Mouse (Mus musculus) heart, embryonic 13.5 days (tissue): ENCODE results near the gene Aacs. TPM values are rescaled to one million over a fixed set of nuclear protein-coding genes. Genes with fewer than 3 reads are reported as not detected.

Source experiments
- ATAC-seq: fragments of 200-750 bp; cut with Nextera tagmentation; 2 replicates; pipeline ENCODE4 v1.8.0; 2017; ENCODE audit warnings: moderate TSS enrichment; ENCODE audit not compliant: insufficient number of reproducible peaks, low FRiP score, low TSS enrichment; ENCODE audit errors: extremely low read depth
- H3K27ac ChIP-seq: fragments of 300-500 bp; sonication (generic); replicated peaks from 2 replicates; pipeline ENCODE4 v1.5.1; 2015; ENCODE audit warnings: moderate library complexity, mild to moderate bottlenecking, inconsistent platforms
- H3K27me3 ChIP-seq: fragments of 300-500 bp; sonication (generic); replicated peaks from 2 replicates; pipeline ENCODE4 v1.6.1; 2015; ENCODE audit warnings: mild to moderate bottlenecking, inconsistent platforms
- H3K36me3 ChIP-seq: fragments of 300-500 bp; sonication (generic); 2 replicates; pipeline ENCODE4 v1.6.1; 2015; ENCODE audit warnings: mild to moderate bottlenecking, inconsistent platforms
- H3K4me1 ChIP-seq: fragments of 300-500 bp; sonication (generic); 2 replicates; pipeline ENCODE4 v1.6.1; 2015; ENCODE audit warnings: inconsistent platforms
- H3K4me2 ChIP-seq: fragments of 300-500 bp; sonication (generic); 2 replicates; pipeline ENCODE4 v1.6.1; 2015; ENCODE audit warnings: inconsistent platforms, mild to moderate bottlenecking, moderate library complexity
- H3K4me3 ChIP-seq: fragments of 300-500 bp; sonication (generic); 2 replicates; pipeline ENCODE4 v1.5.1; 2015; ENCODE audit warnings: moderate library complexity, mild to moderate bottlenecking, inconsistent platforms
- H3K9ac ChIP-seq: fragments of 300-500 bp; sonication (generic); 2 replicates; pipeline ENCODE4 v1.6.1; 2015; ENCODE audit warnings: inconsistent platforms, mild to moderate bottlenecking, moderate library complexity
- H3K9me3 ChIP-seq: fragments of 300-500 bp; sonication (generic); 2 replicates; pipeline ENCODE4 v1.6.1; 2016; ENCODE audit warnings: inconsistent platforms
- WGBS: fragments of 180-500 bp; shearing (Covaris S2); methylation state at CpG from one replicate; pipeline ENCODE4 v1.1.7; 2015; ENCODE audit warnings: mixed read lengths; 5-methylcytosine and 5-hydroxymethylcytosine counted together
- polyA plus RNA-seq: library from polyadenylated mRNA; unstranded; fragments of >200 nt; fragmentation: Nextera tagmentation; extraction: Ambion mirVana; gene quantifications from 2 replicates; pipeline ENCODE4 v1.2.1, GENCODE M21; 2015

Aacs gene
- polyA plus RNA-seq, 1 experiment from 2014 or later: 15.3 TPM

GRCm38 (mm10) chr5:125523361-125523760 lies 47.7 kb downstream of the Aacs start:
- Histone ChIP-seq H3K27ac (no peak overlapping the region), H3K27me3 (peaks cover 22% of the 10 kb centered on the region), H3K9ac (no peak overlapping the region), H3K4me3 (no peak overlapping the region), H3K4me2 (no peak overlapping the region), H3K36me3 (no peaks in the 10 kb centered on the region), H3K4me1 (peaks cover 15% of the 10 kb centered on the region), H3K9me3 (peaks cover 9% of the 10 kb centered on the region; the same call in 1 of the 2 replicates)
- WGBS: 72% methylated on average over 2 of the region's 2 CpGs
- ATAC-seq: no peak

- no peak for ATAC-seq
- peaks cover 42% of the 10 kb centered on the region for H3K27me3 ChIP-seq
- H3K4me1 ChIP-seq: peaks cover 3% of the 10 kb centered on the region; the same call in 1 of the 2 replicates
- H3K4me2 ChIP-seq: no peak overlapping the region
- no peak overlapping the region for H3K9ac ChIP-seq
- H3K4me3 ChIP-seq: no peak overlapping the region
- no peaks in the 10 kb centered on the region for H3K36me3 ChIP-seq
- H3K27ac ChIP-seq: no peak overlapping the region
- WGBS: 51% methylated on average over 5 of the region's 5 CpGs
- peaks cover 9% of the 10 kb centered on the region; the same call in 1 of the 2 replicates for H3K9me3 ChIP-seq
Observed at GRCm38 (mm10) chr5:125525516-125525915, 49.9 kb downstream of the Aacs start.

- no peak overlapping the region for H3K4me3 ChIP-seq
- ATAC-seq: no peak
- H3K36me3 ChIP-seq: no peaks in the 10 kb centered on the region
- H3K4me1 ChIP-seq: peaks cover 1% of the 10 kb centered on the region
- H3K27ac ChIP-seq: no peak overlapping the region
- no peak overlapping the region for H3K9ac ChIP-seq
- no peak overlapping the region for H3K4me2 ChIP-seq
- WGBS: 68% methylated on average over 4 of the region's 4 CpGs
- H3K27me3 ChIP-seq: peaks cover 51% of the 10 kb centered on the region
- peaks cover 9% of the 10 kb centered on the region; the same call in 1 of the 2 replicates for H3K9me3 ChIP-seq
Observed at GRCm38 (mm10) chr5:125526464-125526863, 50.9 kb downstream of the Aacs start.

GRCm38 (mm10) chr5:125529109-125529508 lies 53.5 kb downstream of the Aacs start:
- Histone ChIP-seq H3K36me3 (no peaks in the 10 kb centered on the region), H3K27ac (no peak overlapping the region), H3K27me3 (peaks cover 77% of the 10 kb centered on the region), H3K9ac (no peak overlapping the region), H3K4me3 (no peak overlapping the region), H3K4me2 (no peak overlapping the region), H3K9me3 (peaks cover 9% of the 10 kb centered on the region; the same call in 1 of the 2 replicates), H3K4me1 (peaks cover 18% of the 10 kb centered on the region)
- ATAC-seq: no peak
- 2% methylated on average over 5 of the region's 5 CpGs for WGBS

- Histone ChIP-seq H3K4me3 (peak within 1 kb of the TSS; percentile 56), H3K36me3 (no peaks in the 10 kb centered on the region), H3K9ac (peak within 1 kb of the TSS; percentile 69), H3K4me1 (peaks cover 18% of the 10 kb centered on the region), H3K27me3 (peaks cover 92% of the 10 kb centered on the region), H3K4me2 (peak within 1 kb of the TSS; percentile 86), H3K9me3 (peaks cover 3% of the 10 kb centered on the region; the same call in 1 of the 2 replicates), H3K27ac (no peak within 1 kb of the TSS)
- no peak for ATAC-seq
- 2% methylated on average over 25 of the region's 25 CpGs for WGBS
Observed at GRCm38 (mm10) chr5:125531634-125532033, 56.0 kb downstream of the Aacs start, which contains the start of gene Tmem132b. Tmem132b (plus strand) TSS chr5:125531774.

- H3K27me3 ChIP-seq: peaks cover 95% of the 10 kb centered on the region
- H3K9ac ChIP-seq: peak overlapping the region; percentile 69
- ATAC-seq: no peak
- H3K4me1 ChIP-seq: peaks cover 18% of the 10 kb centered on the region
- no peaks in the 10 kb centered on the region for H3K9me3 ChIP-seq
- H3K36me3 ChIP-seq: no peaks in the 10 kb centered on the region
- H3K4me3 ChIP-seq: peak overlapping the region; percentile 56
- no peak overlapping the region for H3K27ac ChIP-seq
- peak overlapping the region; percentile 86 for H3K4me2 ChIP-seq
- under 1% methylated on average over 29 of the region's 30 CpGs for WGBS
Observed at GRCm38 (mm10) chr5:125532191-125532544, 56.6 kb downstream of the Aacs start.

GRCm38 (mm10) chr5:125532545-125533224 lies 57.1 kb downstream of the Aacs start:
- H3K27me3 ChIP-seq: peaks cover 95% of the 10 kb centered on the region
- H3K27ac ChIP-seq: no peak overlapping the region
- H3K4me1 ChIP-seq: peaks cover 18% of the 10 kb centered on the region
- peak overlapping the region; percentile 56 for H3K4me3 ChIP-seq
- 2% methylated on average over 64 of the region's 64 CpGs for WGBS
- H3K9ac ChIP-seq: peak overlapping the region; percentile 69
- peak overlapping the region; percentile 86 for H3K4me2 ChIP-seq
- no peaks in the 10 kb centered on the region for H3K9me3 ChIP-seq
- no peaks in the 10 kb centered on the region for H3K36me3 ChIP-seq
- ATAC-seq: no peak

GRCm38 (mm10) chr5:125533225-125533900 lies 57.7 kb downstream of the Aacs start:
- Histone ChIP-seq H3K4me2 (peak overlapping the region; percentile 86), H3K27me3 (peaks cover 91% of the 10 kb centered on the region), H3K4me3 (peak overlapping the region; percentile 56), H3K9me3 (no peaks in the 10 kb centered on the region), H3K36me3 (no peaks in the 10 kb centered on the region), H3K4me1 (peaks cover 18% of the 10 kb centered on the region), H3K9ac (no peak overlapping the region), H3K27ac (no peak overlapping the region)
- ATAC-seq: no peak
- 2% methylated on average over 24 of the region's 24 CpGs for WGBS

- peaks cover 18% of the 10 kb centered on the region for H3K4me1 ChIP-seq
- no peaks in the 10 kb centered on the region for H3K36me3 ChIP-seq
- WGBS: 8% methylated on average over 7 of the region's 7 CpGs
- H3K4me3 ChIP-seq: no peak overlapping the region
- no peak for ATAC-seq
- H3K27me3 ChIP-seq: peaks cover 92% of the 10 kb centered on the region
- no peaks in the 10 kb centered on the region for H3K9me3 ChIP-seq
- H3K27ac ChIP-seq: no peak overlapping the region
- H3K9ac ChIP-seq: no peak overlapping the region
- H3K4me2 ChIP-seq: no peak overlapping the region
Observed at GRCm38 (mm10) chr5:125534168-125534610, 58.6 kb downstream of the Aacs start.

GRCm38 (mm10) chr5:125534611-125535324 lies 59.2 kb downstream of the Aacs start:
- ATAC-seq: no peak

GRCm38 (mm10) chr5:125545090-125545489 lies 69.5 kb downstream of the Aacs start:
- no peaks in the 10 kb centered on the region for H3K36me3 ChIP-seq
- no peak overlapping the region for H3K27ac ChIP-seq
- peaks cover 48% of the 10 kb centered on the region for H3K27me3 ChIP-seq
- WGBS: 82% methylated on average over 2 of the region's 2 CpGs
- no peaks in the 10 kb centered on the region for H3K4me1 ChIP-seq
- H3K4me3 ChIP-seq: no peak overlapping the region
- no peak for ATAC-seq
- H3K9me3 ChIP-seq: 0 out of 2 replicates have a peak, but pooled peaks cover 5% of the 10 kb centered on the region
- no peak overlapping the region for H3K9ac ChIP-seq
- H3K4me2 ChIP-seq: no peak overlapping the region

More at GRCm38 (mm10) chr5:125534611-125535324, 59.2 kb downstream of the Aacs start:
- Histone ChIP-seq H3K4me1 (peaks cover 18% of the 10 kb centered on the region), H3K4me3 (no peak overlapping the region), H3K9me3 (no peaks in the 10 kb centered on the region), H3K27ac (no peak overlapping the region), H3K36me3 (no peaks in the 10 kb centered on the region), H3K4me2 (no peak overlapping the region), H3K27me3 (peaks cover 86% of the 10 kb centered on the region), H3K9ac (no peak overlapping the region)
- 6% methylated on average over 26 of the region's 26 CpGs for WGBS
